Mouse (Mus musculus) regulatory T cell (primary cell): Measurements from ENCODE around the gene Tmem209.

Source experiments
- in situ Hi-C: fragments of 300-600 bp; cut with MboI, MseI; formaldehyde crosslinking; loops from one replicate; pipeline ENCODE4 v1.15.1; 2025; ENCODE audit warnings: high pct_unique_total_duplicates

Tmem209 gene

GRCm38 (mm10) chr6:30538800-30539199 is 29.2 kb upstream of the Tmem209 start:
- in situ Hi-C loops = no loop called here

GRCm38 (mm10) chr6:30538240-30538639 is 28.7 kb upstream of the Tmem209 start:
- in situ Hi-C loops = no loop called here

GRCm38 (mm10) chr6:30535340-30535739 is 25.8 kb upstream of the Tmem209 start:
- in situ Hi-C loops = no loop called here

GRCm38 (mm10) chr6:30528800-30529199 is 19.2 kb upstream of the Tmem209 start:
- in situ Hi-C loops = loop anchor here (10.0 kb wide), 3 partner anchors 176 to 276 kb away; no protein-coding TSS in a partner anchor

GRCm38 (mm10) chr6:30526586-30527515 is 17.3 kb upstream of the Tmem209 start:
- in situ Hi-C loops = loop anchor here (10.0 kb wide), 3 partner anchors 178 to 278 kb away; no protein-coding TSS in a partner anchor

- in situ Hi-C loops = loop anchor here (10.0 kb wide), 3 partner anchors 179 to 279 kb away; no protein-coding TSS in a partner anchor
Measured at GRCm38 (mm10) chr6:30525456-30526332, 16.1 kb upstream of the Tmem209 start.

- in situ Hi-C loops = loop anchor here (10.0 kb wide), 3 partner anchors 184 to 284 kb away; no protein-coding TSS in a partner anchor
Measured at GRCm38 (mm10) chr6:30520400-30520799, 10.8 kb upstream of the Tmem209 start.

GRCm38 (mm10) chr6:30514242-30514641 is 4.7 kb upstream of the Tmem209 start:
- in situ Hi-C loops = no loop called here

GRCm38 (mm10) chr6:30510291-30510690 is 708 bp upstream of the Tmem209 start:
- in situ Hi-C loops = no loop called here

GRCm38 (mm10) chr6:30508824-30509223 is 759 bp downstream of the Tmem209 start:
- in situ Hi-C loops = no loop called here

GRCm38 (mm10) chr6:30499049-30499448 is 10.5 kb downstream of the Tmem209 start:
- in situ Hi-C loops = no loop called here

GRCm38 (mm10) chr6:30486504-30486903 is 23.1 kb downstream of the Tmem209 start:
- in situ Hi-C loops = no loop called here

GRCm38 (mm10) chr6:30482908-30483307 is 26.7 kb downstream of the Tmem209 start:
- in situ Hi-C loops = no loop called here

- in situ Hi-C loops = no loop called here
Measured at GRCm38 (mm10) chr6:30479418-30479817, 30.2 kb downstream of the Tmem209 start.

- in situ Hi-C loops = no loop called here
Measured at GRCm38 (mm10) chr6:30477784-30478183, 31.8 kb downstream of the Tmem209 start.

- in situ Hi-C loops = no loop called here
Measured at GRCm38 (mm10) chr6:30477210-30477714, 32.3 kb downstream of the Tmem209 start.

GRCm38 (mm10) chr6:30476025-30476765 is 33.4 kb downstream of the Tmem209 start:
- in situ Hi-C loops = no loop called here

- in situ Hi-C loops = no loop called here
Measured at GRCm38 (mm10) chr6:30471706-30472105, 37.9 kb downstream of the Tmem209 start.

GRCm38 (mm10) chr6:30469370-30469769 is 40.2 kb downstream of the Tmem209 start:
- in situ Hi-C loops = loop anchor here (10.0 kb wide), 1 partner anchor 335 kb away; no protein-coding TSS in a partner anchor

GRCm38 (mm10) chr6:30468684-30469083 is 40.9 kb downstream of the Tmem209 start:
- in situ Hi-C loops = loop anchor here (10.0 kb wide), 1 partner anchor 336 kb away; no protein-coding TSS in a partner anchor

GRCm38 (mm10) chr6:30468058-30468457 is 41.5 kb downstream of the Tmem209 start:
- in situ Hi-C loops = loop anchor here (10.0 kb wide), 1 partner anchor 337 kb away; no protein-coding TSS in a partner anchor
